Mouse (Mus musculus) midbrain, embryonic 11.5 days (tissue): ENCODE data around the gene Zfp324. TPM values are rescaled to one million over a fixed set of nuclear protein-coding genes. Genes with fewer than 3 reads are reported as not detected.
A peak's percentile ranks its signal among the peaks of the same experiment; 100 is the strongest.

Source experiments
- ATAC-seq: fragments of 200-750 bp; cut with Nextera tagmentation; 2 replicates; pipeline ENCODE4 v1.8.0; 2017; ENCODE audit warnings: moderate TSS enrichment, moderate library complexity; ENCODE audit not compliant: low FRiP score
- DNase-seq: peaks from one replicate; pipeline ENCODE4 v3.0.0; 2015; ENCODE audit warnings: low spot score; ENCODE audit errors: missing footprints
- H3K27ac ChIP-seq: fragments of 300-500 bp; sonication (generic); 2 replicates; pipeline ENCODE4 v1.5.1; 2014; ENCODE audit warnings: low read depth, low read length
- H3K27me3 ChIP-seq: fragments of 300-500 bp; sonication (generic); 2 replicates; pipeline ENCODE4 v1.6.1; 2014; ENCODE audit warnings: mild to moderate bottlenecking, low read length, moderate library complexity, mixed read lengths; ENCODE audit not compliant: control insufficient read depth, insufficient read depth
- H3K36me3 ChIP-seq: fragments of 300-500 bp; sonication (generic); 2 replicates; pipeline ENCODE4 v1.6.1; 2014; ENCODE audit warnings: mild to moderate bottlenecking, low read length, moderate library complexity, mixed read lengths; ENCODE audit not compliant: control insufficient read depth, insufficient read depth
- H3K4me1 ChIP-seq: fragments of 300-500 bp; sonication (generic); 2 replicates; pipeline ENCODE4 v1.6.1; 2014; ENCODE audit warnings: low read length; ENCODE audit not compliant: control insufficient read depth, insufficient read depth
- H3K4me2 ChIP-seq: fragments of 300-500 bp; sonication (generic); 2 replicates; pipeline ENCODE4 v1.6.1; 2014; ENCODE audit warnings: mild to moderate bottlenecking, moderate library complexity
- H3K4me3 ChIP-seq: fragments of 300-500 bp; sonication (generic); 2 replicates; pipeline ENCODE4 v1.5.1; 2014; ENCODE audit warnings: low read depth, low read length
- H3K9ac ChIP-seq: fragments of 300-500 bp; sonication (generic); 2 replicates; pipeline ENCODE4 v1.6.1; 2014; ENCODE audit warnings: low read length
- H3K9me3 ChIP-seq: fragments of 300-500 bp; sonication (generic); 2 replicates; pipeline ENCODE4 v1.6.1; 2016; ENCODE audit warnings: low read length; ENCODE audit not compliant: control insufficient read depth
- WGBS: fragments of 180-500 bp; shearing (Covaris S2); extraction: QIAGEN DNeasy Blood & Tissue Kit; methylation state at CpG from one replicate; pipeline ENCODE4 v1.1.7; 2014; 5-methylcytosine and 5-hydroxymethylcytosine counted together
- polyA plus RNA-seq: library from polyadenylated mRNA; unstranded; fragments of >200 nt; fragmentation: Nextera tagmentation; extraction: Ambion mirVana; gene quantifications from 2 replicates; pipeline ENCODE4 v1.2.1, GENCODE M21; 2014

The Zfp324 gene
- polyA plus RNA-seq, 1 experiment from 2014 or later = 7.8 TPM

DNA sequence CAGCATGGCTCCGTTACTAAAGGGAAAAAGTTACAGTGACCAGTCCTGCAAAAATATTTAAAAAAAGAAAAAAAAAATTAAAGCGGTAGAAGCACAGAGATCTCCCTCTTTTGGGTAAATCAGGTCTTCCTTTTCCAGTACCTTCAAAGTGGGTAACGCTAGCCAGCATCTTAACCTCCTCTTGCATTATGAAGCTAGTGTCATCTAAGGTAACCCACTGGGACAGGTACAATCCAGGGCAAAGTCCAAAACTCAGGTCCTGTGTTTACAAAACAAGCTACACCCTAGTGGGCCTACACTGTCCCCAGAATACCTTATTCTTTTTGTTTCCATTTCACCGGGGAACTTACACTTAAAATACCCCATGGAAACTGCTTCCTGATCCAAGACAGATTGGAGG is 48.0 kb downstream of the Zfp324 start:
- H3K27me3 ChIP-seq = no peaks in the 10 kb centered on the region
- 64% methylated on average over 4 of the region's 4 CpGs for WGBS
- H3K36me3 ChIP-seq = no peaks in the 10 kb centered on the region
- H3K9me3 ChIP-seq = no peaks in the 10 kb centered on the region
- no peak overlapping the region for H3K4me2 ChIP-seq
- no peak overlapping the region for H3K9ac ChIP-seq
- DNase-seq (no peak), ATAC-seq (no peak)
- no peak overlapping the region for H3K27ac ChIP-seq
- H3K4me1 ChIP-seq = peaks cover 9% of the 10 kb centered on the region; the same call in 1 of the 2 replicates
- H3K4me3 ChIP-seq = no peak overlapping the region

- Histone ChIP-seq H3K4me1 (peaks cover 6% of the 10 kb centered on the region; the same call in 1 of the 2 replicates), H3K4me3 (no peak overlapping the region), H3K9ac (no peak overlapping the region), H3K27ac (no peak overlapping the region), H3K27me3 (no peaks in the 10 kb centered on the region), H3K36me3 (no peaks in the 10 kb centered on the region), H3K9me3 (no peaks in the 10 kb centered on the region), H3K4me2 (no peak overlapping the region)
- 44% methylated on average over 6 of the region's 6 CpGs for WGBS
- ATAC-seq (no peak), DNase-seq (peak; percentile 35)
Measured at GRCm38 (mm10) chr7:13014275-13014839, 48.7 kb downstream of the Zfp324 start.

DNA sequence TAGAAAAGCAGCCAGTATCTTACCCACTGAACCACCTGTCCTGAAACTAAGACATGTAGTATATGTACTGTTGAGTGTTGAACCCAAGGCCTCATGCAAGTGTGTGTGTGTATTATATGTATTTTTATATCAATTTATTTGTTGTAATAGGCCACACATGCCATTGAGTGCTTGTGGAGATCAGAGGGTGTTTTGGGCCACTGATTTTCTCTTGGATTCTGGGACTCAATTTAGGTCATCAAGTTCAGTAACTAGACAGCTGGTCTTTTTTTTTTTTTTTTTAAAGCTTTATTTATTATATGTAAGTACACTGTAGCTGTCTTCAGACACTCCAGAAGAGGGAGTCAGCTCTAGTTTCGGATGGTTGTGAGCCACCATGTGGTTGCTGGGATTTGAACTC is 49.6 kb downstream of the Zfp324 start:
- ATAC-seq (no peak), DNase-seq (peak; percentile 59)
- no peak overlapping the region for H3K9ac ChIP-seq
- no peaks in the 10 kb centered on the region for H3K27me3 ChIP-seq
- H3K27ac ChIP-seq = no peak overlapping the region
- peaks cover 5% of the 10 kb centered on the region; the same call in 1 of the 2 replicates for H3K4me1 ChIP-seq
- no peaks in the 10 kb centered on the region for H3K9me3 ChIP-seq
- no peaks in the 10 kb centered on the region for H3K36me3 ChIP-seq
- H3K4me2 ChIP-seq = no peak overlapping the region
- 84% methylated on average over 1 of the region's 1 CpGs for WGBS
- no peak overlapping the region for H3K4me3 ChIP-seq

GRCm38 (mm10) chr7:13022773-13023535 is 57.3 kb downstream of the Zfp324 start:
- 4% methylated on average over 31 of the region's 31 CpGs for WGBS
- Histone ChIP-seq H3K4me1 (peaks cover 18% of the 10 kb centered on the region), H3K27ac (peak overlapping the region; percentile 97), H3K4me2 (peak overlapping the region; percentile 93), H3K36me3 (peaks cover 18% of the 10 kb centered on the region), H3K27me3 (no peaks in the 10 kb centered on the region), H3K9me3 (no peaks in the 10 kb centered on the region), H3K9ac (peak overlapping the region; percentile 98), H3K4me3 (peak overlapping the region; percentile 97)
- DNase-seq = peak; percentile 98
- peak; percentile 74 for ATAC-seq

Other genes with a start within 250 kb of the Zfp324 start
- gene Vmn2r56, start 230.8 kb upstream of the Zfp324 start, polyA plus RNA-seq = not detected in 2 replicates
- gene Zscan18, start 162.2 kb upstream of the Zfp324 start, polyA plus RNA-seq = 11.7 and 12.8 TPM in 2 replicates
- 19.5 and 19.8 TPM in 2 replicates for gene Zfp329, start 147.0 kb upstream of the Zfp324 start, polyA plus RNA-seq
- gene Zfp110, start 131.1 kb upstream of the Zfp324 start, polyA plus RNA-seq = 28.9 and 32.3 TPM in 2 replicates
- 5.3 and 6.3 TPM in 2 replicates for gene Zfp128, start 84.7 kb upstream of the Zfp324 start, polyA plus RNA-seq
- 19.6 and 21.7 TPM in 2 replicates for gene Zscan22, start 68.0 kb upstream of the Zfp324 start, polyA plus RNA-seq
- 788 and 866 TPM in 2 replicates for gene Rps5, start 43.5 kb upstream of the Zfp324 start, polyA plus RNA-seq
- 0.55 and 0.59 TPM in 2 replicates for gene Rnf225, start 38.4 kb upstream of the Zfp324 start, polyA plus RNA-seq
- 9.6 and 9.8 TPM in 2 replicates for gene Zfp446, start 12.0 kb downstream of the Zfp324 start, polyA plus RNA-seq
- gene Slc27a5, start 32.4 kb downstream of the Zfp324 start, polyA plus RNA-seq = not detected in 2 replicates
- 399 and 443 TPM in 2 replicates for gene Trim28, start 33.3 kb downstream of the Zfp324 start, polyA plus RNA-seq
- 25.7 and 32.8 TPM in 2 replicates for gene Zbtb45, start 44.2 kb downstream of the Zfp324 start, polyA plus RNA-seq
- 133 and 140 TPM in 2 replicates for gene Chmp2a, start 69.0 kb downstream of the Zfp324 start, polyA plus RNA-seq
- 152 and 166 TPM in 2 replicates for gene Ube2m, start 72.4 kb downstream of the Zfp324 start, polyA plus RNA-seq
- gene Mzf1, start 88.9 kb downstream of the Zfp324 start, polyA plus RNA-seq = 1.3 and 2.7 TPM in 2 replicates
- not detected in 2 replicates for gene Vmn1r85, start 129.3 kb downstream of the Zfp324 start, polyA plus RNA-seq
- not detected in 2 replicates for gene Vmn1r86, start 154.1 kb downstream of the Zfp324 start, polyA plus RNA-seq
- gene Vmn1r87, start 174.3 kb downstream of the Zfp324 start, polyA plus RNA-seq = not detected in 2 replicates
- not detected in 2 replicates for gene Vmn1r88, start 193.7 kb downstream of the Zfp324 start, polyA plus RNA-seq
- not detected in 2 replicates for gene Vmn1r89, start 247.2 kb downstream of the Zfp324 start, polyA plus RNA-seq